Mouse (Mus musculus) brain, embryonic 14.5 days (tissue): ENCODE measurements around the gene Ifrd2.

Source experiments
- CTCF ChIP-seq: fragments of 200-500 bp; IDR thresholded peaks from 2 replicates; pipeline ENCODE4 v1.5.1; 2012; ENCODE audit warnings: inconsistent platforms, mild to moderate bottlenecking, moderate library complexity, borderline replicate concordance; ENCODE audit not compliant: insufficient read depth, insufficient read length; ENCODE audit errors: extremely low read depth
- POLR2A ChIP-seq: fragments of 200-500 bp; IDR thresholded peaks from 2 replicates; pipeline ENCODE4 v1.6.1; 2012; ENCODE audit warnings: mild to moderate bottlenecking, inconsistent platforms, borderline replicate concordance; ENCODE audit not compliant: poor library complexity, insufficient read depth, insufficient read length, severe bottlenecking; ENCODE audit errors: extremely low read depth

DNA sequence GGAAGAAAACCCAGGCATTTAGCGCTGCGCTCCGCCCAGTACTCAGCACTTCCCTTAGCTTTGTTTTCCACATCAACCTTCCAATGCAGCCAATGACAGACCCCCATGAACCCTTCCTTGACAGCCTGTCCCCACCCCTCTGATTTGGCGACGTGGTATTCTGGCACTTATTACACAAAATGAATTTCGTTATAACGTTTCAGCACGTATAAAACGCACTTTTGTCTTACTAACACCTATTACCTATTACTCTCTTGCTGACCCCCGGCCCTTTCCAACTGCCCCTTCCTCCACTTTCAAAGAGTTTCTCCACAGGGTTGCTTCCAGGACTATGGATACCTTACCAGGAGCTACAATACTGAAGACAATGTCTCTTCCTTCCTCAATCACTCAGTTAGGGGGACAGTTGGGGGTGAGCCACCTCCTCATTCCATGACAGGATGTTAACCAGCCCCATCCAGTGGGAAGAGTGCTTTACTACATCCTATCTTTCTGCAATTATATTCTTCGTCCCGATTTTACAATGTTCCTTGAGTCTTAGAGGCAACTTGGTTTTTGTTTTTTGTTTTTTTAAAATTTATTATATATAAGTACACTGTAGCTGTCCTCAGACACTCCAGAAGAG, 25.6 kb downstream of the Ifrd2 start:
- TF ChIP-seq POLR2A, result no peak
- TF ChIP-seq CTCF, result peak; percentile 22; the same call in 1 of the 2 replicates
